Mouse (Mus musculus): ENCODE measurements around the gene Adh1. TPM values are rescaled to one million over a fixed set of nuclear protein-coding genes. Genes with fewer than 3 reads are reported as not detected.

Adh1 gene
- polyA plus RNA-seq, 1 experiment from 2014 or later: 434 TPM

DNA sequence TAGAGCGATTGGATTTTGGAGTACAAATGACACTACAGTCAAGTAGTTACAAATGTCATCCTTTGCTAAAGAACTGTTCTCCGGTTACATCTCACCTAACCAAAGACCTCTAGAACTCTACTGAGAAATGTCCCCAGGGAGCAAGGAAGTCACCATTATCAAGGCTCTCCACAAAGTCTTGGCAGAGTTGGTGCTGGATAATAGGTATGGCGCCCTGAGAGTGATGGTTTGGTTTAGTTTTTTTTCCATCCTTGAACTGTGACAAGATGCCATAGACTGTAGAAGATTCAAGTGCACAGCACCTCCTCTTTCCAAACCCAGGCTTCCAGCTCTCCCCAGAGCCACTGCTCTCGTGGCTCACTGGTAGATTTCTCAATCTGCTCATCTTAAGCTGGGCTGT is 26.9 kb downstream of the Adh1 start:
- no peak overlapping the region for H3K4me2 ChIP-seq (ENCODE audit: low read depth, low read length)
- WGBS (ENCODE audit: insufficient replicate concordance): 73% methylated on average over 4 of the region's 4 CpGs

DNA sequence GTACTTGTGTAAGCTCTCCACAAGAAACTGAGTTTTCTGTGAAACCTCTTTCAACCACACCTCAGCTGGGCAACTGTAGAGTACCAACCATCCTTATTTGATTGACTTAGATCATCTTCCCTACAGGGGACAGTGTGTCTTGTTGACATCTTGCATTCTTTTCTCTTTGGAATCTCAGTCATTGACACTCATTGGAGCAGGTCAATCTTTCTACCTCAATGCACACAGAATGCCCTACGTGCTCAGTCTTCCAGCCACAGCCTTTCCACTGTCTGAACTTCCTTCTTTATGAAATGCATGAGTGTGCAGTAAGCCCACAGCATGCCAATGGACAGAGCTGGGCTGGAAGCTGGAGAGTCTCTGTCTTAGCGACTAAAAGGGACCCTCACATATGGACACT is 29.9 kb downstream of the Adh1 start:
- 66% methylated on average over 2 of the region's 2 CpGs for WGBS (ENCODE audit: insufficient replicate concordance)
- ATAC-seq: no peak

More for the DNA sequence above, 26.9 kb downstream of the Adh1 start:
- no peak overlapping the region for H3K27ac ChIP-seq (ENCODE audit: low read depth)
- H3K9me3 ChIP-seq (ENCODE audit: low read length): no peaks in the 10 kb centered on the region
- no peak for ATAC-seq
- H3K9ac ChIP-seq (replicated peaks): no peak overlapping the region
- H3K27me3 ChIP-seq (ENCODE audit: insufficient read depth, low read length): no peaks in the 10 kb centered on the region
- H3K36me3 ChIP-seq (replicated peaks; ENCODE audit: insufficient read depth, low read length): peaks cover 30% of the 10 kb centered on the region
- TF ChIP-seq CTCF (IDR thresholded peaks at IDR 0.05; ENCODE audit: low read depth) (no peak), EP300 (IDR thresholded peaks at IDR 0.05; ENCODE audit: low read depth) (no peak)
- no peaks in the 10 kb centered on the region for H3K4me1 ChIP-seq (ENCODE audit: insufficient read depth)
- DNase-seq: no peak
- no peak overlapping the region for H3K4me3 ChIP-seq (ENCODE audit: low read depth, low read length)

DNA sequence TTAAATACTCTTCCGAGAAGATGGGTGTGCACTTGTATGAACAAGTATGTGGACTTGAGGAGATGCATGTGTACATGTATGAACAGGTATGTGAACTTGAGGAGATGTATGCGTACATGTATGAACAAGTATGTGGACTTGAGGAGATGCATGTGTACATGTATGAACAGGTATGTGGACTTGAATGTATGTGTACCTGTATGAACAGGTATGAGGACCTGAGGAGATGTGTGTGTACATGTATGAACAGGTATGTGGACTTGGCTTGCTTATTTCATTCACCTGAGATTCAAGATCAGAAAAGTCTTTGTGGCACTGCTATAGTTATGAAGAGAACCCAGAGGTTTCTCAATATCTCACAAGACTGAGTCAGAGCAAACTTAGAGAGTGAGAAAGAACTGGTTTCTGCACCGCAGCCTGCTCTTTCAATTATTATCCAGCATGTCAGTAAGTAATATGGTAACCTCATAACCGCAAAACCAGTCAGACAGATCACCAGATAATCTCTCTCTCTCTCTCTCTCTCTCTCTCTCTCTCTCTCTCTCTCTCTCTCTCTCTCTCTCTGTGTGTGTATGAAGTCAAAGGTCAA is 30.8 kb downstream of the Adh1 start:
- TF ChIP-seq EP300 (IDR thresholded peaks at IDR 0.05; ENCODE audit: low read depth): no peak
- TF ChIP-seq CTCF (IDR thresholded peaks at IDR 0.05; ENCODE audit: low read depth): no peak
- Histone ChIP-seq H3K9me3 (ENCODE audit: low read length) (no peaks in the 10 kb centered on the region), H3K4me2 (ENCODE audit: low read depth, low read length) (no peak overlapping the region), H3K27me3 (ENCODE audit: insufficient read depth, low read length) (no peaks in the 10 kb centered on the region), H3K9ac (replicated peaks) (no peak overlapping the region), H3K4me1 (ENCODE audit: insufficient read depth) (no peaks in the 10 kb centered on the region), H3K36me3 (replicated peaks; ENCODE audit: insufficient read depth, low read length) (peaks cover 15% of the 10 kb centered on the region), H3K27ac (ENCODE audit: low read depth) (no peak overlapping the region), H3K4me3 (ENCODE audit: low read depth, low read length) (no peak overlapping the region)
- 83% methylated on average over 4 of the region's 4 CpGs for WGBS (ENCODE audit: insufficient replicate concordance)
- DNase-seq (no peak), ATAC-seq (peak; percentile 13; the same call in 1 of the 2 replicates)

More for the DNA sequence above, 29.9 kb downstream of the Adh1 start:
- no peaks in the 10 kb centered on the region for H3K4me1 ChIP-seq (ENCODE audit: insufficient read depth)
- no peak overlapping the region for H3K9ac ChIP-seq (replicated peaks)
- no peak overlapping the region for H3K4me3 ChIP-seq (ENCODE audit: low read depth, low read length)
- H3K9me3 ChIP-seq (ENCODE audit: low read length): no peaks in the 10 kb centered on the region
- no peak for DNase-seq
- peaks cover 20% of the 10 kb centered on the region for H3K36me3 ChIP-seq (replicated peaks; ENCODE audit: insufficient read depth, low read length)
- H3K27me3 ChIP-seq (ENCODE audit: insufficient read depth, low read length): no peaks in the 10 kb centered on the region
- TF ChIP-seq CTCF (IDR thresholded peaks at IDR 0.05; ENCODE audit: low read depth): no peak
- no peak for TF ChIP-seq EP300 (IDR thresholded peaks at IDR 0.05; ENCODE audit: low read depth)
- no peak overlapping the region for H3K27ac ChIP-seq (ENCODE audit: low read depth)
- no peak overlapping the region for H3K4me2 ChIP-seq (ENCODE audit: low read depth, low read length)

DNA sequence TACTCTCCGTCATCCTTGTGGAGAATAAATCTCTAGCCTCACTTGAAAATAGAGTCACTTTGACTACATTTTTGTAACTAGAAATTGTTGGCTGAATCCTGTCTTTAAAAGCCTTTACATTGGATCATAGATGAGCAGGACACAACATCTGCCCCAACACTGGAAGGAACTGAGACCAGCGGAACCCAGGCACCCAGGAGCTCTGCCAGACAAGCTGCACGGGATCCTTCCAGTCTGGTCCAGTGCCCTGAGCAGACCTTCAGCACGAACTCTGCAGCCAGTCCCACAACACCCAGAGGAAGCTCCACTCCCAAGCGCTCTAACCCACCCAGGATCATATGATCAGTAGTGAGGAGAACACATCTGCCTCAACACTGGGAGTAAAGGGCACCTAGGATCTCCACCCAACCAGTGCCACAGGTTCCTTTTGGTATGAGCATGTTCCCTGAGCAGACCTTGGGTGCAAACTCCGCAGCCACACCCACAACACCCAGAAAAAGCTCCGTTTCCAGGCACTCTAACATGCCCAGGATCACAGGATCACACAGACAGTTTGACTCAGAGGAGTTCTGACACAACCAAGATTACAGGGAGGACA is 32.6 kb downstream of the Adh1 start:
- ATAC-seq: no peak

DNA sequence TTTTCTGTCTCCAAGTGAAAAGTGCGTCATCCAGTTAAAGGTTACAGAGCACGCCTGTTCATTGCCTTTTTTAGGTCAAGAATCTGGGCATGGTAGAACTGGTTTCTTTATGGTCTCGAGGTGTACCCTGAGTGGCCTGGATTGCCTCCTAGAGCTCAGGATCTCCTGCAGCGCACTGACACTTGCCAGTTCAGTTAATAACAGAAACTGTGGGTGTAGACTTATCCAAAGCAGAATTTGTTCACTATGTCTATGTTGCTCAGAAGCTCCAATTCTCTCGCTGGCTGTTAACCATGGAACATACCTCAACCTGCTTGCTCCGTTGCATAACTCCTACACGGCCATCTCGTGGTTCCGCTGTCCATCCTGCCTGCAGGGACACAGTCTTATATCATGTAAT is 39.3 kb downstream of the Adh1 start:
- no peak overlapping the region for H3K4me2 ChIP-seq (ENCODE audit: low read depth, low read length)
- H3K27me3 ChIP-seq (ENCODE audit: insufficient read depth, low read length): no peaks in the 10 kb centered on the region
- TF ChIP-seq CTCF (IDR thresholded peaks at IDR 0.05; ENCODE audit: low read depth) (no peak), EP300 (IDR thresholded peaks at IDR 0.05; ENCODE audit: low read depth) (no peak)
- DNase-seq: no peak
- H3K9ac ChIP-seq (replicated peaks): no peak overlapping the region
- H3K4me3 ChIP-seq (ENCODE audit: low read depth, low read length): no peak overlapping the region
- no peak for ATAC-seq
- WGBS (ENCODE audit: insufficient replicate concordance): 80% methylated on average over 9 of the region's 9 CpGs
- peaks cover 4% of the 10 kb centered on the region for H3K4me1 ChIP-seq (ENCODE audit: insufficient read depth)
- H3K36me3 ChIP-seq (replicated peaks; ENCODE audit: insufficient read depth, low read length): no peaks in the 10 kb centered on the region
- H3K9me3 ChIP-seq (ENCODE audit: low read length): peaks cover 13% of the 10 kb centered on the region; the same call in 1 of the 2 replicates
- no peak overlapping the region for H3K27ac ChIP-seq (ENCODE audit: low read depth)

More for the DNA sequence above, 32.6 kb downstream of the Adh1 start:
- WGBS (ENCODE audit: insufficient replicate concordance): 76% methylated on average over 7 of the region's 7 CpGs
- TF ChIP-seq CTCF (IDR thresholded peaks at IDR 0.05; ENCODE audit: low read depth) (no peak), EP300 (IDR thresholded peaks at IDR 0.05; ENCODE audit: low read depth) (no peak)
- Histone ChIP-seq H3K4me2 (ENCODE audit: low read depth, low read length) (no peak overlapping the region), H3K4me3 (ENCODE audit: low read depth, low read length) (no peak overlapping the region), H3K27me3 (ENCODE audit: insufficient read depth, low read length) (no peaks in the 10 kb centered on the region), H3K9me3 (ENCODE audit: low read length) (peaks cover 11% of the 10 kb centered on the region; the same call in 1 of the 2 replicates), H3K27ac (ENCODE audit: low read depth) (no peak overlapping the region), H3K4me1 (ENCODE audit: insufficient read depth) (no peaks in the 10 kb centered on the region), H3K36me3 (replicated peaks; ENCODE audit: insufficient read depth, low read length) (peaks cover 12% of the 10 kb centered on the region), H3K9ac (replicated peaks) (no peak overlapping the region)
- no peak for DNase-seq

DNA sequence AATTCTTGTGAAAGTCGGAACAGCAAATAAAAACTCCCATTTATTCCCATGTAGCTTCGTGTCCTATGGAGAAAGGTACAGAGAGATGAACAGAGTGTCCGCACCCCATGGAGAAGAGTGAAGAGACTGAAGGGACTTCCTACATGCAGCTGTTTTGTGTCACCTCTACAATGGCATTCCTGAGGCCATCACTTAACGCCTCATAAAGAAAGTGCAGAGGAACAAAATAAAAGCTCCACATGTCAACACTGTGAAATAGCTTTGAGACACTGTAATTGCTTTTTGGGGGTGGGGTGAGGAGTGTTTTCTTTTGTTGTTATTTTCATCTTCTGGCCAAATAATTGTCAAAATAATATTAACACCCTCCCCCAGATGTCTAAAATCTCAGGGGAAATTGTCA is 41.9 kb downstream of the Adh1 start:
- Histone ChIP-seq H3K4me3 (ENCODE audit: low read depth, low read length) (no peak overlapping the region), H3K9me3 (ENCODE audit: low read length) (peaks cover 9% of the 10 kb centered on the region; the same call in 1 of the 2 replicates), H3K27ac (ENCODE audit: low read depth) (no peak overlapping the region), H3K4me1 (ENCODE audit: insufficient read depth) (peaks cover 10% of the 10 kb centered on the region), H3K27me3 (ENCODE audit: insufficient read depth, low read length) (no peaks in the 10 kb centered on the region), H3K4me2 (ENCODE audit: low read depth, low read length) (no peak overlapping the region), H3K9ac (replicated peaks) (no peak overlapping the region), H3K36me3 (replicated peaks; ENCODE audit: insufficient read depth, low read length) (no peaks in the 10 kb centered on the region)
- TF ChIP-seq EP300 (IDR thresholded peaks at IDR 0.05; ENCODE audit: low read depth) (no peak), CTCF (IDR thresholded peaks at IDR 0.05; ENCODE audit: low read depth) (no peak)
- DNase-seq: no peak
- 80% methylated on average over 4 of the region's 4 CpGs for WGBS (ENCODE audit: insufficient replicate concordance)
- ATAC-seq: no peak
